Mouse (Mus musculus) regulatory T cell (primary cell): ENCODE measurements around the gene Tatdn3.

Experiments used
- in situ Hi-C: fragments of 300-600 bp; cut with MboI, MseI; formaldehyde crosslinking; loops from one replicate; pipeline ENCODE4 v1.15.1; 2025; ENCODE audit warnings: high pct_unique_total_duplicates

The Tatdn3 gene

DNA sequence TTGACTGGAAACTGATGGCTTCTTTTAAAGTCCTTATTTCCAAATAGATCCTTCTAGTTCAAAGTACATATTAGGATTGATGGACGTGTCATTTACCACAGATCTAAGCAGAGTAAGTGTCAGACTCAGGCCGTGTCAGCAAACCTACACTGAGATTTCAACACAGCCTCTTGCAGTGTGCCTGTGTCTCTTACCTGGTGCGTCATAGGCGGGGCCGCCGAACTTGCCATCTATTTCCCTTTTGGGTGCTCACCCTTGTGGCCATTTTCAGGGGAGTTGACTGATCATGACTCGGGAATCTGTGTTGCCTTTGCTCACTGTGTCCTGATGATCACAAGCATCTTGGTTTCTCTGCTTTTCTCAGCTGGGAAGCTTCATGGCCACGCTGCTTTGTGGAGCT, 20.5 kb upstream of the Tatdn3 start:
- in situ Hi-C loops = loop anchor here (25.0 kb wide), 1 partner anchor 204 kb away; no protein-coding TSS in a partner anchor

DNA sequence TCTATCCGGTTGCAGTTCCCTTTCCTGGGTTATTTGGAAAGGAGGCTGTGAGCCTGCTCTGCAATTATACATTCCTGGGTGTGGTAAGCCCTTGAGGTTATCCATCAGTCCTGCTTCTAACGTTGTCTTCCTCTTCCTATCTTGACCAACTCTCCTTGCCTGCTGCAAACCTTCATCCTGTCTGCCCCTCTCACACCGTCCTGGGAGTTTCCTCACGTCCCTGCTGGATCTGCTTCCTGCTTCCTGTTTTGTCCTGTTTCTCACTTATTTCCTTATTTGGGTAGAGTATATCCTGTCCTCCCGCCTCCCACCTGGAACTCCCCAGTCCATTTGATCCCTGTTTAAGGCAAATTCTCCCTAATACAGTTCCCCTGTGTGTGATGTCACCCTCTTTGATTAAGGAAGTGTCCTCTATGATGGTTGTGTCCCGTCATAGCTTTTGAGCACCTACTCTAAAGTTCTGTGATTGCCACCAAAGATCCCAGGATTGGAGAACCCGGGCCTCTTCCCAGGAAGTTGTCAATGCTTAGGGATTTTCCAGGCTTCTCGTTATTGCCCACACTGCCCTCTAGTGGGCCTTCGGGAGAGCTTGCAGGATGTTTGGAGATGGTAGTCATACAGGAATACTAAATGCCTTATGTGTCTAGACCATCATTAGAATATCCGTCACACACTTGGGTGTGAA, 12.6 kb upstream of the Tatdn3 start:
- in situ Hi-C loops = loop anchor here (5.0 to 25.0 kb wide), 2 partner anchors 68 to 212 kb away; no protein-coding TSS in a partner anchor

DNA sequence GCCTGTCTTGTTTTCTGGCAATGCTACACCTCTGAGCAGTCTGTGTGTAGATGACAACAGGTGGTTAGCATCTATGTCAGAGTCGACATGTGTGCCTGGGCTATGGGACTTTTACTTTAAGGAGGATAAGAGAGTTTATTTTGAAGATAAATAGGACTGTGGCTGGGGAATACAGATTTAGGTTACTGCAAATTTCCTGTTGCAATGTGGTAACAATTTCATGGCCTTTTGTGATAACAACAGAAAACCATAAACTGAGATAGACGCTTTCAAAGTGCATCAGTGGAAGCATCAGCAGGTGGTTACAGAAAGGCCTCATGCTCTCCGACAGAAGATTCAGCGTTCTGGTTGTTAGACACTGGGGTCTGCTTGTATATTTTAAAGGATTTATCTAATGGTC, 10.8 kb upstream of the Tatdn3 start:
- in situ Hi-C loops = no loop called here

DNA sequence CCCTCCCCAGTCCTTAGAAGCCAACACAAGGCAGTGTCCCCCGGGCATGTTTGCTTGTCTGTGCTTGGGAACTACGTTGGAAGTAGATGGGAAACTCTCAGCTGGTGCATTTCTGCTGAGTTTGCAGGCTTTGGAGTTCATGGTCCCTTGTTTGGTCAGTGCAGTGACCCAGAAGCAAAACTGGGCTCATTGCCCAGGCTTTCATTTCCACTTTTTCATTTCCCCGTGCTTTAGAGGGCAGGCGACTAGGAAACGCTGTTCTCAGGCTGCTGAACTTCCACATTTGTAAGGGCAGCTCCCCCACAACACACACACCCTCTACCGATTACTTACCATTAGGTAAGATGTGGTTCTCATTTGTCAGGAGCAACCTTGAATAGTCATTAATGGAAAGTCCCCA, 10.3 kb upstream of the Tatdn3 start:
- in situ Hi-C loops = no loop called here

DNA sequence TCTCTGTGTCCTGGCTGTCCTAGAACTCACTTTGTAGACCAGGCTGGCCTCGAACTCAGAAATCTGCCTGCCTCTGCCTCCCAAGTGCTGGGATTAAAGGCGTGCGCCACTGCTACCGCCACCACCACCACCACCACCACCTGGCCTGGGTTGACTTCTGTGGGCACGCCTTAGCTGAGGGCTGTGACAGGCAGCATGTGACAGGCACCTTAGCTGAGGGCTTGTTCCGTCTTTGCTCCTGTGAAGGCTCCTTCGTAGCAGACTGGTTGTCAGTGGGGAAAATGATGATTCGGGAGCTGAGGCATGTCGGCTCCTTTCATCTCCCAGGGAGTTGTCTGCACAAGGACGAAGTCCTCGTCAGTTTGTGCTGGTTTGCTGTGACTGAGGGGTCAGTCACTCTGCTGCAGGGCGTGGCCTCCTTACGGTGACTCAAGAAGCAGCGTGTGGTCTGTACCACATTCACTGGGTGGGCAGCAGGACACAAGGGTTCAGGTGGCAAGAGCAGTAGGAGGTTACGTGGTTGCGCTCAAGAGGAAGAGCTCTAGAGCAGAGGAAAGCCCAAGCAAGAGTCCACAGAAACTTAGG, 9.7 kb upstream of the Tatdn3 start:
- in situ Hi-C loops = no loop called here

DNA sequence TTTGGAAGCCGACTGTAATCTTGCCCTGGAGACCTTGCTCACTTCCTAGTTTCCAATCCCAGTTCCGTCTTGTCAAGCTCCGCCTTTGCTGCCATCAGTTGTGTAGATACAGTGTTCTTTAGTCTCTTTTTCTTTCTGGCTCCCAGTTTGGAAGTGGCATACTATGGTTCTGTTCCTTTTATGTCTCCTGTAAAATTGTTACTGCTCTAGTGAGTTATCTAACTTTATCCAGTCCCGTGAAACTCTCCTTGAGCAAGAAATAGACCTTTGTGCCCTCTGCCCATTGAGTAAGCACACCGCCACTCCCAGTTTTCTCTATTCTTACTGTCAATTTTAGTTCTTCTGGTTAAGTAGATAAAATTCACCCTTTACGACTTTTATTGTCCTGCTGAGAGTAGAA, 8.9 kb upstream of the Tatdn3 start:
- in situ Hi-C loops = no loop called here

DNA sequence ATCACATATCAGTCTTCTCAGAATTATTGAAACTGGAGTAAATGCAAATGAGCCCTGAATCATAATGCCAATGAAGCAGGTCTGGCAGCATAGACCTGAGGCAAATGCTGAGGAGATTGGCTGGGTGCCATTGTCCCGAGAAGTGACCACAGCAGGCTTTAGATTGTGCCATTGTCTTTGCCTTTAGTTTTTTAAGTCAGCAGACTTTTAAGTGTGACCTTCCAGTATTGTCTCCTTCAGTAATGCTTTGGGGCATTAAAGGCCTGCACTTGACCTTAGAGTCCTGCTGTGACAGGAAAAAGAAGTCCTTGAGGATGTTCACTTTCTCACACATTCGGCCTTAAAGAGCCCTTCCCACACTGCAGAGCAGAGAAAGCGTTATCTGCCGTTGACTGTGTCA, 7.5 kb upstream of the Tatdn3 start:
- in situ Hi-C loops = no loop called here

DNA sequence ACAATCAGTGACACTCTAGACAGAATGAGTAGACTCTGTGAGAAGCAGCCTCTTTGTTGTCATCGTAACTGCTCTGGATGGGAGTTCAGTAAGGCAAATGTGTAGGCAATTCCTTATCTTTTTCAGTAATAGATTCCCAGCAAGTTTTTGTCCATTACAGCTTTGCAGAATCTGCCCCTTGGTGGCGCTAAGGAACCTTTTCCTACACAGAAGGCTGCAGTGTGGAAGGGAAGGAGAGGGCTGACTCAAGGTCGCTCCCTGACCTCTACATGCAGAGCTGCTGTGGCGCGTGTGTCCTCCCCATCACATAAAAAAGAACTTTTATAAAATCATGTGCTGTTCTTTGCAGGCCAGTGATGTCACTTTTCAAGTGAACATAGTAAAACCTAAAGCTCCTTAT, 5.6 kb upstream of the Tatdn3 start:
- in situ Hi-C loops = no loop called here

DNA sequence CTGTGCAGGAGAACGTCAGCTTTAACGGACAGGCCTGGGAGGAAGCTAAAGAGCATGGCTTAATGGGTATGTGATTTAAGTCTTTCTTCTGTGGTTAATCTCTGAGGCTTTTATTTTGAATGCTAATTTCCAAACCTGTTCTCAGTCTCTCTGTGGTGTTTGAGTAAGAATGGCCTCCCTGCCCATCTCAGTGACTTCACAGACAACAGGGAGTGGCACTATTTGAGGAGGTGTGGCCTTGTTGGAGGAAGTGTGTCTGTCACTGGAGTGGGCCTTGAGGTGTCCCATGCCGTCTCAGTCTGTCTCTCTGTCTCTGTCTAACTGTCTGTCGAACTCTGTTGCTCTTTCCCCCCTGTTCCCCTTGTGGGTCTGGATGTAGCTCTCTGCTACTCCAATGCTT, 2.5 kb upstream of the Tatdn3 start:
- in situ Hi-C loops = no loop called here

DNA sequence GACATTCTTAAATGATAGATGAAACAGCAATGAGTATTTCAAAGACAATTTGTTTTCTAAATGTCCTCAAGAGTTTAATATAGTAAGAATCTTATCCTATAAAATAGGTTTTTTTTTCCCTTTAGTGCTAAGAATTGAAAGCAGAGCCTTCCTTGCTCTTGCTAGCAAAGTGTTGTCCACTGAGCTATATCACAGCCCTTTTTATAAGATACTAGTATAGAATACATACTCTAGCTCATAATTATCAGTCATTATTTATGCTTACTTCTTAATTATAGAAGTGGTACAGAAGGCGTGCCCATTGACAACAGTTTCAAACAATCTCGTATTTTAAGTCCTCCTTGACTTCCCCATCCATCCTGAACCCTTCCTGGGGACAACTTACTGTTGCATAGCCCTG, 1.8 kb upstream of the Tatdn3 start:
- in situ Hi-C loops = loop anchor here (5.0 kb wide), 1 partner anchor 37 kb away; the partner anchor contains the start of gene Flvcr1

DNA sequence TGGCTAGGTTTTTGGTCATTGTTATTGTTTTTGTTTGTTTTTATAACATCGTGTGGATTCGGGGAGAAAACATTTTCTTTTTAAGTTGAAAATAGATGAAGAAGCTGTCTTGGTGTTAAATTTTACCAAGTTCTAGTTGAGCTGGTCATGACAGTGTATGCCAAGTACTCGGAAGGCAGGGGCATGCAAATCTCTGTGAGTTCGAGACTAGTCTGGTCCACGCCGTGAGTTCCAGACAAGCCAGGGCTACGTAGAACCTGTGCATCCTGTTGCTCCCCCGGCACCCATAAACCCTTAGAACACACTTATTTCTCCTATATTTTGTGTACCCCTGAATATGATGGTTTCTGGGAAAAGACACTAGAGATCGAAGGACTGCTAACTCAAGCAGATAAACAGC, 968 bp upstream of the Tatdn3 start:
- in situ Hi-C loops = loop anchor here (5.0 kb wide), 1 partner anchor 36 kb away; the partner anchor contains the start of gene Flvcr1

DNA sequence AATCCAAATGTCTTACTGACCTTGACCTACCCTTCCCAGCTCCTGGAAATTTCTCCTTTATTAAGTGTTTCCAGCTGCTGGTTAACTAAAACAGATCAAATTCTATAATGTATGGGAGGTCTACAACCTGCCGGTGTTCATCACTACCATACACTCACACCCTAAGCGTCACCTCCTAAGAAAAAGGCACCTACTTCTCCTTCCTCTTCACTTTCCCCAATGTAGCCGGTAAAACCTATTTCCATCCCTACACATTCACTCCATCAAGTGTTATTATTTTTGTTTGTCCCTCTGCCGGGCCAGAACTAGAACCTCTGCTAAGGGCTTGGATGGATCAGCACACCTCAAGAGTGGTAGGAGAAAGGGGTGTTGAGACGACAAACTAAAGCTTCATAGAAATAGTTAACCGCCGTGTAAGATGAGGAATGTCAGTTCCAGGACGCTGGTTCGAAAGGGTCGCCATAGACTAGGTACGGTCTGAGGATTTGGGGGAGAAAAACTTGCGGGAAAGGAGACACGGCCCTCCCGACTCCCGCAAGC, 421 bp downstream of the Tatdn3 start:
- in situ Hi-C loops = loop anchor here (5.0 kb wide), 1 partner anchor 35 kb away; the partner anchor contains the start of gene Flvcr1

DNA sequence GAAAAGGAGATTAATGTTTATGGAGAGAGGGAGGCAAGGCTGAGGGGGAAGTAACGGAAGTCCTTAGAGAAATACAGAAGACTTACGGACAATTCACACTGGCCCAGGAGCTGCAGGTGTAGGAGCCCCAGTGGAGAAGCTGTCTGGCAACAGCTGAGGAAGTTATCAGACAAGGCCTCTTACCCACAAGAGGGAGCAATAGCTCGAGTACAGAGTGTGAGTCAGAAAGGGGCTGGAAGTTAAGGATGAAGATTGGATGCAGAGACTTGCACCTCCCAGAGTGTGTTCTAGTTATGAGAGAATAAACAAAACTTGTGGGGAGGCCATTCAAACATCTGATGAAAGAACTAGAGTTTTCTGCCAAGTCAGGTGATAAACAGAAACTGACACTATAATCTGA, 5.3 kb downstream of the Tatdn3 start:
- in situ Hi-C loops = no loop called here

DNA sequence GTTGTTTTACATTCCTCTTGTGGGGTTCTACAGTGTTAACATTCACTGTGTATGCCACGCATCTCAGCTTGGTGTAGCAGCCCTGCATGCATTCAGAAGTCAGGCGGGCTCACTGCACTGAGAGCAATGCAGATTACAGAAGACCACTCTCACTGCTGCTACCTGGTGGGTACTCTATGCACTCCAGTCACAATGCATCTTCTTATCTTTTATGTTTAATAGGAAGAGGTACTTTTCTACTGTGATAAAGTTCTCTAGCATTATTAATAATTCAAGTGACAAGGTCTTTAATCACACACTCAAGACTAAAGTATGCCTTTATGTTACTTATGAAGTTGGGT, 7.2 kb downstream of the Tatdn3 start:
- in situ Hi-C loops = no loop called here

DNA sequence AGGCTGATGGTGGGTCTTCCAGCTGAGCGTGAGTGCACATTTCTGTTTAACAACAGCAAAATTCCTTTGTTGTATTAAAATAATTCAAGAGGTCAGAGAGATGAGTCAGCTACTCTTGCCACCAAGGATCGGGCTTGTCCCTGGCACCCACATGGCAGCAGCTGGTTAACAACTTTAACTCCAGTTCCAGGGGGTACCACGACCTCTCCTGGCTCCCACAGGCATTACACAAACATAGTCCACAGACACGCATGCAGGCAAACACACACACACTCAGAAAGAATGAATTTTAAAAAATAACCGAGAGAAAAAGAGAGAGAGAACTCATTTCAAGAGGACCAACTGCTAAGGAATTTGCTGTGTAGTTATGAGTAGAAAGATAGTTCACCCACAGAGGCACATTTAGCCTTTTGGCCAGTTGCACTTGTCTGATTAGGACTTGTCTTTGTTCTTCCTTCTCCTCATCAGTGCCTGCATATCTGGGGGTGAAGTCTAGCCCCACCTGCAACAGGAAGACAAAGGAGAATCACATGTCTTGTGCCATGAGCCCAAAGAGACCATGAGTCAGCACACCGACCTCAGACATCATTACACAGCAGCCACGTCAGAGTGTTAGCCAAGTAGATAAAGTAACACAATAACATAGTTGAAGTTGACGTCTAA, 7.7 kb downstream of the Tatdn3 start:
- in situ Hi-C loops = no loop called here

DNA sequence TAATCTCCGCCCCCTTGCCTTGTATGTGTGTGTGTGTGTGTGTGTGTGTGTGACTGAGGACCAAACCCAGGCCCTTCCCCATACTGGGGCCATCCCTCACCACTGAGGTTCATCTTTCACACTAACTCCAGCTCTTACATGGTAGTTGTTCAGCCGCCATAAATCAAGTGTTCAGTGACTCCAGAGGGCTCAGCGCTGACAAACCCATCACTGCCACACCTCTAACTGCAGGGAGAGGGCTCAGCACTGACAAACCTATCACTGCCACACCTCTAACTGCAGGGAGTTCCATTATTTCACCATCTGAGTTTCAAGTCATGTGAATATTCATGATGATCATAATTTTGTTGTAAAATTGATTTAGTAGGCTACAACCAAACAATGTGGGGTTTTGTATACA, 9.2 kb downstream of the Tatdn3 start:
- in situ Hi-C loops = no loop called here

DNA sequence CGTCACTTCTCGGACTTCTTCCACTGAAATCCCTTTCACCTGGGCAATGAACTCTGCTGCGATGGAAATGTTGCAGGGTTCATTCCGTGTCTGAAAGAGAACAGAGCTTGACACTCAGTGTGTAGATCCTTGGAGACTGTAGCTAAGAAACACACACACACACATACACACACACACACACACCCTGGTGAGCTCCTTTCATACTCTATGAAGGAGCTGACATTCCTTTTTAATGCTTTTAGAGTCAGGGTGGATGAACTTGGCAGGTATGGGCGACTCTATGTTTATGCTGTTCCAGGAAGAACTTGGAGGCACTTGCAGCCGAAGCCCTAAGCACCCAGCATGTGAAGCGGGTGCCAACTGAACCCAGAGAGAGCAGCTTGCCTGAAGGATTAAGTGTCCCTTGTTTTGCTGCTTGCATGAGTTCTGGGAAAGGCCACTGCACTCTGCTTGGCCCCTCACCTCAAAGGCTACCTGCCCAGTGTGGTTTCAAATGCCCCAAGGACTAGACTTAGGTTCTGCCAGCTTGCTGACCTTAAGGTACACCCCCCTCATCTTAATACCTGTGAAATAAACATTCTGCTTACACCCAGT, 16.4 kb downstream of the Tatdn3 start:
- in situ Hi-C loops = no loop called here

DNA sequence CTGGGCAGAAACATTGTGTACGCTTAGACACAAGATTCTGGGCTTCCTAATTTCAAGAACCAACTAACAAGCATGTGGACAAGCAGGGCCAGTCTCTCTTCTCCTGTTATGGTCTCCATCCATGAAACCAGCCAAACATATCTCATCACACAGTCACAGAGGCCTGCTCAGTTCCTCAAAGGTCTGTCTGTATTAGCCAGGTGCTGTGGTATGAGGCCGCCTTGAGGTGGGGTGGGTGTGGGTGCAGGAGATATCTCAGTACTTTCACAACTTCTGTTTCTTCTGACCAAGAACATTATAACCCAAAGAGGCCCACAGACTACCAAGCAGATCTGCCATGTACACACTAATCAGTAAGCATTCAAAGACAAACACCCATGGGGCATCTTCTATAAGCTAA, 17.5 kb downstream of the Tatdn3 start:
- in situ Hi-C loops = no loop called here

DNA sequence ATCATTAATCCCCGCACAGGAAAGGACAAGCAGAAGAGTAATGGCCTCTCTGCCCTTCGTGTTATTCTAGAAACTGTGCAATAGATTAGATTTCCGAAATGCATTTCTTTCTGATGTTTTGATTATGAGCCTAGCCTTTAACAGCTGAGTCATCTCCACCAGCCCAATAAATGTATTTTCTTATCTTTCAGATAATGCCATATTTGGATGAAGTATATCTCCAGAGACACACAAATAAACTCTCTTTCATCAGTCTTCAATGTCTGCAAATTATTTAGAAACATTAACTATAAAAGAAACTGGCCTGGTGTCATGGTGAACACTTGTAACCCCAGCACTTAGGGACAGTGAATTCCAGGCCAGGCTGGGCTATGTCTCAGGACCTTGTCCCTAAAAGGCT, 20.0 kb downstream of the Tatdn3 start:
- in situ Hi-C loops = no loop called here

DNA sequence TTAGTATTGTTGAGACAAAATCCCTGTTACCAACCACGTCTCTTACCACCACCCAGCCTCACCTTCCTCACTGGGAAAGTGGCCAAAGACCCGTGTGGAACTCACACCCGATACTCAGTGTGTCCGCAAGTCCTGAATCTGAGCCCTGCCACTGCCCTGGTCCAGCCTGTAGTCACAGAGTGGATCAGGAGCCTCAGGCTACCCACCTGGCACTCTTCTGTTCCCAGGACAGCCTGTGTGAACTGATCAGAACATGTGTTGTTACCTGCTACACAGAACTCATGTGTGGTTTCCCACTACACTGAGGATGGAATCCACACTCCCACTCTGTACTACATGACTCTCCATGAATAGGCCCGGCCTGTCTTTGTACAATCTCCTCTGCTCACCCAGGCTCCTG, 20.6 kb downstream of the Tatdn3 start:
- in situ Hi-C loops = no loop called here

DNA sequence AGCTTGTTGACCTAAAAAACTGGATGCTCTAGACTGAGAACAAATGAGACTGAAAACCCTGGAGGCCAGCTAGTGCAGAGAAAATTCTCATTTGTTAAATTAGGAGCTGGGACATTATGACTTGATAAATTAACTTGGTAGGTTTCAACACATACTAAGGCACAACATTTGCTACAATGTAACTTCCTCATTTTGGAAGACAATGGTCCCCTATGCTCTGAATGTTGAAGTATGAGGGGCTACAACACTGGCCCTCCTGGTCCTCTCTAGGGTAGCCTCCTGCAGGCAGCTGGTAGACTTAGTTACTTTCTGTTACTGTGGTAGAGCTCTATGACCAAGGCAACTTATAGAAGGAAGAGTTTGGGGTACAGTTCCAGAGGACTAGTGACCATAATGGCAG, 21.4 kb downstream of the Tatdn3 start:
- in situ Hi-C loops = no loop called here

DNA sequence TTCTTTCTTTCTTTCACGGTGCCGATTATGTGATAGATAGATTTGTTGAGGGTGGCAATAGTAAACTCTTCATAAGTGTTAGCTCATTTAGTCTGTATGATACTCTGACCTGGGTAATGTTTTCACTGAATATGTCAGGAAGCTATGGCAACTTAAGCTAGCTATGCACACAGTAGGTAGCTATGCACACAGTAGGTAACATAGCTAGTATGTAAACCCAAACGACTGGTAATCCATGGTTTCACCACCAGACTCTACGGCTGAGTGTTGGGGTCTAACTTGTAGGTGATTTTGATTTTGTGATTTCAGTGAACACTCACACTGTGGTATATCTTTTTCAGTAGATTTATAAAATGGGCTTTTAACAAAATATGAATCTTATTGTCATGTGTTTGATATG, 24.7 kb downstream of the Tatdn3 start:
- in situ Hi-C loops = no loop called here
